Mouse (Mus musculus): Measurements from ENCODE around the gene Fam180a.

DNA sequence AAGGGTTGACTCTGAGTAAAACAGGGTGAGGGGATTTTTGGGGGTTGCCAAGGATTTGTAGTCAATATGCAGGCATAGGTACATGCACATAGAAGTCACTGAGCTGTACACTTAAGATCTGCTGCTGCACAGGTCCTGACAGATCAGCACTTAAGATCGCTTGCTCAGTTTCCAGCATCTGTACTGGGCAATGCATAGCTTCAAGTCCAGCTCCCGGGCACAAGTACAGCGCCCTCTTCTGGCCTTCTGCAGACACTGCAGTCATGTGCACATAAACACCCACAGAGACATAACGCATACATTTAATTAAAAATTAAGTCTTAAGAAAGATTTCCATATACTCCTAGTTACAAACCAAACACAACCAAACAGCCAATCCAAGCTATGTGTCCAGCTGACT, 8.3 kb upstream of the Fam180a start:
- TF ChIP-seq CTCF (IDR thresholded peaks at IDR 0.05) (no peak), EP300 (IDR thresholded peaks at IDR 0.05) (no peak)
